Mouse (Mus musculus) ES-Bruce4 (cell line): ENCODE measurements around the gene Lrrc45. TPM values are rescaled to one million over a fixed set of nuclear protein-coding genes. Genes with fewer than 3 reads are reported as not detected.
A peak's percentile ranks its signal among the peaks of the same experiment; 100 is the strongest.

Experiments used
- H3K27ac ChIP-seq: 2 replicates; pipeline ENCODE4 v1.5.1; 2012; ENCODE audit warnings: low read length, inconsistent platforms; ENCODE audit not compliant: insufficient read depth
- H3K27me3 ChIP-seq: 2 replicates; pipeline ENCODE4 v1.6.1; 2012; ENCODE audit warnings: mild to moderate bottlenecking, low read length, inconsistent platforms; ENCODE audit not compliant: control insufficient read depth, poor library complexity, insufficient read depth, severe bottlenecking
- H3K36me3 ChIP-seq: 2 replicates; pipeline ENCODE4 v1.6.1; 2012; ENCODE audit warnings: inconsistent platforms, mild to moderate bottlenecking, low read length, moderate library complexity; ENCODE audit not compliant: control insufficient read depth, poor library complexity, insufficient read depth, severe bottlenecking
- H3K4me1 ChIP-seq: one replicate; pipeline ENCODE4 v1.8.1; 2011; ENCODE audit warnings: low read length; ENCODE audit not compliant: control insufficient read depth, insufficient read depth
- H3K4me3 ChIP-seq: 2 replicates; pipeline ENCODE4 v1.5.1; 2011; ENCODE audit warnings: low read depth, mild to moderate bottlenecking, low read length
- H3K9ac ChIP-seq: 2 replicates; pipeline ENCODE4 v1.6.1; 2012; ENCODE audit warnings: low read depth, mild to moderate bottlenecking, inconsistent platforms; ENCODE audit not compliant: poor library complexity, severe bottlenecking
- H3K9me3 ChIP-seq: replicated peaks from 2 replicates; pipeline ENCODE4 v1.6.1; 2012; ENCODE audit warnings: mild to moderate bottlenecking, low read length, inconsistent platforms; ENCODE audit not compliant: control insufficient read depth, poor library complexity, insufficient read depth, severe bottlenecking
- CTCF ChIP-seq: IDR thresholded peaks from one replicate; pipeline ENCODE4 v1.8.1; 2011; ENCODE audit warnings: low read depth, low read length
- EP300 ChIP-seq: IDR thresholded peaks from 2 replicates; pipeline ENCODE4 v1.6.1; 2011; ENCODE audit warnings: low read depth, low read length; ENCODE audit not compliant: insufficient read depth
- POLR2A ChIP-seq: IDR thresholded peaks from one replicate; pipeline ENCODE4 v1.8.1; 2011; ENCODE audit warnings: low read length; ENCODE audit not compliant: insufficient read depth
- polyA plus RNA-seq: library from polyadenylated mRNA; stranded (reverse); fragments of >200 nt; gene quantifications from 2 replicates; pipeline ENCODE4 v1.2.4, GENCODE M21; 2011; ENCODE audit warnings: low read depth; ENCODE audit not compliant: missing spikeins, insufficient read depth, insufficient read length

Gene Lrrc45
- polyA plus RNA-seq, 1 experiment: 9.8 TPM

DNA sequence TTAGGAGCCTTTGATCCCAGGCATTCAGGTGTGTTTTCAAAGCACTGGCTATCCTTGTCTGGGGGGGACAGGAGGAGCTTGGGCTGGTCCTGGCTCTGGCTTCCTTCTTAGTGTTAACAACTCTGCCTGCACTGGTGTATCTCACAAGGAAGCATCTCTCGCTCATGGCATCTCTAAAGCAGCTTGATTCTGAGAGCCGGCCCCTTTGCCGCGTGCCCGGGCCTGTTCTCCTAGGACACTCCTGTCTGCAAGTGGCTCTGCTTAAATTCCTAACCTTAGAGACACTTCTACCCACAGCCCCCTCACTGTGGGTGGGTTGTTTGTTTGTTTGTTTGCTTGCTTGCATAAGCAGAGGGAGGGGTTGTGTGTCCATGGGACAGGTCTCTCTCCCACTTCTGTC lies 5.8 kb upstream of the Lrrc45 start:
- H3K9ac ChIP-seq: peak overlapping the region; percentile 37
- H3K4me3 ChIP-seq: no peak overlapping the region
- H3K27me3 ChIP-seq: no peaks in the 10 kb centered on the region
- TF ChIP-seq EP300: no peak
- no peak for TF ChIP-seq POLR2A
- no peak for TF ChIP-seq CTCF
- H3K9me3 ChIP-seq: no peaks in the 10 kb centered on the region
- H3K4me1 ChIP-seq: peaks cover 25% of the 10 kb centered on the region
- H3K27ac ChIP-seq: peak overlapping the region; percentile 59
- H3K36me3 ChIP-seq: peaks cover 3% of the 10 kb centered on the region; the same call in 1 of the 2 replicates

DNA sequence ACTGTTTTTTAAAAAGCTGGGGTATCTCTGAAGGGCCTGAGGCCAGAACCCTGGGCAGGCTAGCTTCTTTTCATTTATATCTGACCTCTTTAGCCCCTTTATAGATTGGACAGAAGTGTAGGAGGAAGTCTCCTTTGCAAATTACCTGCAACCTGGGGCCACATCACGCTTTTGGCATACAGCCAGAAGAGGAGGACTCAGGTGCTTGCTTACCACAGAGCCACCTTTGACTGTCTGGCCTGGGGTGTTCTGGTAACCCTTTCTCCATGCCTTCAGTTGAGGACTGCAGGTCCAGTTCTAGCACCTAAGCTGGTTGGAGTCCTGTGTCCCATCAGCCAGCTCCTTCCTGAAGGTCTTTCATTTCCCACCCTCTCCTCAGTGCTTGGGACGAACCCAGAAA lies 4.2 kb upstream of the Lrrc45 start:
- peaks cover 3% of the 10 kb centered on the region; the same call in 1 of the 2 replicates for H3K36me3 ChIP-seq
- H3K27me3 ChIP-seq: no peaks in the 10 kb centered on the region
- peaks cover 19% of the 10 kb centered on the region for H3K4me1 ChIP-seq
- TF ChIP-seq POLR2A: no peak
- TF ChIP-seq CTCF: no peak
- TF ChIP-seq EP300: no peak
- no peak overlapping the region for H3K27ac ChIP-seq
- H3K9ac ChIP-seq: no peak overlapping the region
- no peaks in the 10 kb centered on the region for H3K9me3 ChIP-seq
- H3K4me3 ChIP-seq: no peak overlapping the region

DNA sequence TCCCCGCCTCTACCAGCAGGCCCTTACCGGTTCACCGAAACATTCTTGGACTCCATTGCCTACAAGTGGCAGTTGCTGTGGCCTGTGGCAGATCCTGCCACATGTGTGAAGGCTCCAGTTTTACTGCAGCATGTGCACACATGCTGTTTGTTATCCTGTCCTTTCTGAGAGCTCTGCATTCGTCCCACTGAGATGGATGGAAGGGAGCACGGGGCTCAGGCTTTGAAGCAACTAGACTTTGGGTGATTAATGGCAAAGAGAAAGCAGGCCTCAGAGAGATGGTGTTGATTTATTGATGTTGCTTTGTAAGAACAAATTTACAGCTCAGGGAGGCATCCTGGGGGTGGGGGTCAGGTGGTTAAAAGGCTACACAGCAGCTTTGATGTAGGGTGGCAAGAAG lies 3.1 kb upstream of the Lrrc45 start:
- no peak overlapping the region for H3K27ac ChIP-seq
- TF ChIP-seq POLR2A (no peak), CTCF (no peak), EP300 (no peak)
- no peak overlapping the region for H3K9ac ChIP-seq
- H3K4me1 ChIP-seq: peaks cover 12% of the 10 kb centered on the region
- H3K9me3 ChIP-seq: no peaks in the 10 kb centered on the region
- H3K27me3 ChIP-seq: no peaks in the 10 kb centered on the region
- H3K4me3 ChIP-seq: no peak overlapping the region
- H3K36me3 ChIP-seq: peaks cover 3% of the 10 kb centered on the region; the same call in 1 of the 2 replicates

GRCm38 (mm10) chr11:120711980-120712604 lies 1.6 kb upstream of the Lrrc45 start:
- H3K9ac ChIP-seq: no peak overlapping the region

GRCm38 (mm10) chr11:120712771-120713568 lies 755 bp upstream of the Lrrc45 start:
- peaks cover 5% of the 10 kb centered on the region for H3K4me1 ChIP-seq

More at GRCm38 (mm10) chr11:120711980-120712604, 1.6 kb upstream of the Lrrc45 start:
- H3K4me3 ChIP-seq: no peak overlapping the region
- peaks cover 9% of the 10 kb centered on the region for H3K4me1 ChIP-seq
- H3K27me3 ChIP-seq: no peaks in the 10 kb centered on the region
- peaks cover 3% of the 10 kb centered on the region; the same call in 1 of the 2 replicates for H3K36me3 ChIP-seq
- H3K27ac ChIP-seq: no peak overlapping the region
- TF ChIP-seq EP300 (no peak), CTCF (no peak), POLR2A (no peak)
- H3K9me3 ChIP-seq: no peaks in the 10 kb centered on the region

GRCm38 (mm10) chr11:120714546-120714945 lies 821 bp downstream of the Lrrc45 start:
- Histone ChIP-seq H3K36me3 (peaks cover 3% of the 10 kb centered on the region; the same call in 1 of the 2 replicates), H3K27me3 (no peaks in the 10 kb centered on the region), H3K4me1 (no peaks in the 10 kb centered on the region)

More at GRCm38 (mm10) chr11:120712771-120713568, 755 bp upstream of the Lrrc45 start:
- peaks cover 3% of the 10 kb centered on the region; the same call in 1 of the 2 replicates for H3K36me3 ChIP-seq
- H3K9ac ChIP-seq: peak overlapping the region; percentile 62
- H3K27ac ChIP-seq: no peak overlapping the region
- H3K4me3 ChIP-seq: peak overlapping the region; percentile 87
- no peaks in the 10 kb centered on the region for H3K9me3 ChIP-seq
- H3K27me3 ChIP-seq: no peaks in the 10 kb centered on the region
- no peak for TF ChIP-seq EP300
- TF ChIP-seq CTCF: peak; percentile 60

More at GRCm38 (mm10) chr11:120714546-120714945, 821 bp downstream of the Lrrc45 start:
- TF ChIP-seq CTCF (no peak), EP300 (no peak), POLR2A (no peak)
- H3K9me3 ChIP-seq: no peaks in the 10 kb centered on the region
- 0 out of 2 replicates have a peak overlapping the region, but pooled peaks have one; percentile 32 for H3K9ac ChIP-seq
- no peak overlapping the region for H3K27ac ChIP-seq
- H3K4me3 ChIP-seq: peak overlapping the region; percentile 69
